Mouse (Mus musculus): ENCODE measurements at regions not wholly inside any gene's neighbourhood (a gene's known extent, or its start where the extent isn't known, plus 50 kb on each side); places are given as distances from the start of the nearest gene placed in this dataset.

GRCm38 (mm10) chr15:51502058-51502741 lies 2382.5 kb upstream of the Gm7489 start:
- Histone ChIP-seq H3K4me2 (replicated peaks; ENCODE audit: low read depth, low read length) (no peak overlapping the region), H3K9me3 (ENCODE audit: low read length) (no peaks in the 10 kb centered on the region), H3K27me3 (ENCODE audit: insufficient read depth, low read length) (no peaks in the 10 kb centered on the region), H3K9ac (replicated peaks; ENCODE audit: low read length) (no peak overlapping the region), H3K36me3 (ENCODE audit: insufficient read depth, low read length) (no peaks in the 10 kb centered on the region), H3K27ac (ENCODE audit: low read length) (no peak overlapping the region), H3K4me3 (ENCODE audit: low read length) (no peak overlapping the region), H3K4me1 (ENCODE audit: insufficient read depth, low read length) (no peaks in the 10 kb centered on the region)
- ATAC-seq (ENCODE audit: low FRiP score, low TSS enrichment), result no peak
- 66% methylated on average over 12 of the region's 12 CpGs for whole genome bisulfite sequencing

- no peak overlapping the region for H3K27ac ChIP-seq (ENCODE audit: low read length)
- WGBS, result 65% methylated on average over 10 of the region's 10 CpGs
Measured at GRCm38 (mm10) chr15:51502742-51503270, 2381.9 kb upstream of the Gm7489 start.

GRCm38 (mm10) chr15:51503341-51503740 lies 2381.4 kb upstream of the Gm7489 start:
- WGBS, result 24% methylated on average over 7 of the region's 8 CpGs
- Histone ChIP-seq H3K4me3 (ENCODE audit: low read length) (no peak overlapping the region), H3K9ac (replicated peaks; ENCODE audit: low read length) (no peak overlapping the region), H3K4me1 (ENCODE audit: insufficient read depth, low read length) (no peaks in the 10 kb centered on the region), H3K36me3 (ENCODE audit: insufficient read depth, low read length) (no peaks in the 10 kb centered on the region), H3K27me3 (ENCODE audit: insufficient read depth, low read length) (no peaks in the 10 kb centered on the region), H3K4me2 (replicated peaks; ENCODE audit: low read depth, low read length) (peak overlapping the region; percentile 23; the same call in 1 of the 2 replicates), H3K27ac (ENCODE audit: low read length) (no peak overlapping the region), H3K9me3 (ENCODE audit: low read length) (no peaks in the 10 kb centered on the region)
- ATAC-seq (ENCODE audit: low FRiP score, low TSS enrichment), result no peak

More at GRCm38 (mm10) chr15:51502742-51503270, 2381.9 kb upstream of the Gm7489 start:
- Histone ChIP-seq H3K27me3 (ENCODE audit: insufficient read depth, low read length) (no peaks in the 10 kb centered on the region), H3K4me1 (ENCODE audit: insufficient read depth, low read length) (no peaks in the 10 kb centered on the region), H3K4me2 (replicated peaks; ENCODE audit: low read depth, low read length) (no peak overlapping the region), H3K9ac (replicated peaks; ENCODE audit: low read length) (no peak overlapping the region), H3K4me3 (ENCODE audit: low read length) (no peak overlapping the region), H3K9me3 (ENCODE audit: low read length) (no peaks in the 10 kb centered on the region), H3K36me3 (ENCODE audit: insufficient read depth, low read length) (no peaks in the 10 kb centered on the region)
- no peak for ATAC-seq (ENCODE audit: low FRiP score, low TSS enrichment)

- Histone ChIP-seq H3K4me2 (replicated peaks; ENCODE audit: low read depth, low read length) (no peak overlapping the region), H3K4me1 (ENCODE audit: insufficient read depth, low read length) (no peaks in the 10 kb centered on the region), H3K4me3 (ENCODE audit: low read length) (no peak overlapping the region), H3K27me3 (ENCODE audit: insufficient read depth, low read length) (no peaks in the 10 kb centered on the region), H3K9me3 (ENCODE audit: low read length) (no peaks in the 10 kb centered on the region), H3K9ac (replicated peaks; ENCODE audit: low read length) (no peak overlapping the region), H3K36me3 (ENCODE audit: insufficient read depth, low read length) (no peaks in the 10 kb centered on the region), H3K27ac (ENCODE audit: low read length) (no peak overlapping the region)
- WGBS, result 84% methylated on average over 11 of the region's 11 CpGs
- no peak for ATAC-seq (ENCODE audit: low FRiP score, low TSS enrichment)
Measured at GRCm38 (mm10) chr15:51504016-51504760, 2380.5 kb upstream of the Gm7489 start.

- Histone ChIP-seq H3K36me3 (ENCODE audit: insufficient read depth, low read length) (no peaks in the 10 kb centered on the region), H3K4me1 (ENCODE audit: insufficient read depth, low read length) (no peaks in the 10 kb centered on the region), H3K27ac (ENCODE audit: low read length) (no peak overlapping the region), H3K9me3 (ENCODE audit: low read length) (no peaks in the 10 kb centered on the region), H3K4me3 (ENCODE audit: low read length) (no peak overlapping the region), H3K9ac (replicated peaks; ENCODE audit: low read length) (no peak overlapping the region), H3K27me3 (ENCODE audit: insufficient read depth, low read length) (no peaks in the 10 kb centered on the region), H3K4me2 (replicated peaks; ENCODE audit: low read depth, low read length) (no peak overlapping the region)
- no peak for ATAC-seq (ENCODE audit: low FRiP score, low TSS enrichment)
- WGBS, result 76% methylated on average over 5 of the region's 5 CpGs
Measured at GRCm38 (mm10) chr15:51504789-51505188, 2379.9 kb upstream of the Gm7489 start.

- Histone ChIP-seq H3K4me3 (ENCODE audit: low read length) (no peak overlapping the region), H3K36me3 (ENCODE audit: insufficient read depth, low read length) (no peaks in the 10 kb centered on the region), H3K4me2 (replicated peaks; ENCODE audit: low read depth, low read length) (no peak overlapping the region), H3K9me3 (ENCODE audit: low read length) (no peaks in the 10 kb centered on the region), H3K9ac (replicated peaks; ENCODE audit: low read length) (no peak overlapping the region), H3K27me3 (ENCODE audit: insufficient read depth, low read length) (no peaks in the 10 kb centered on the region), H3K27ac (ENCODE audit: low read length) (no peak overlapping the region), H3K4me1 (ENCODE audit: insufficient read depth, low read length) (no peaks in the 10 kb centered on the region)
- no peak for ATAC-seq (ENCODE audit: low FRiP score, low TSS enrichment)
- 96% methylated on average over 2 of the region's 2 CpGs for WGBS
Measured at GRCm38 (mm10) chr15:51507126-51507525, 2377.6 kb upstream of the Gm7489 start.

- Histone ChIP-seq H3K36me3 (ENCODE audit: insufficient read depth, low read length) (no peaks in the 10 kb centered on the region), H3K4me2 (replicated peaks; ENCODE audit: low read depth, low read length) (no peak overlapping the region), H3K9ac (replicated peaks; ENCODE audit: low read length) (no peak overlapping the region), H3K27ac (ENCODE audit: low read length) (no peak overlapping the region), H3K27me3 (ENCODE audit: insufficient read depth, low read length) (no peaks in the 10 kb centered on the region), H3K9me3 (ENCODE audit: low read length) (no peaks in the 10 kb centered on the region), H3K4me3 (ENCODE audit: low read length) (no peak overlapping the region), H3K4me1 (ENCODE audit: insufficient read depth, low read length) (no peaks in the 10 kb centered on the region)
- ATAC-seq (ENCODE audit: low FRiP score, low TSS enrichment), result no peak
- 35% methylated on average over 5 of the region's 5 CpGs for WGBS
Measured at GRCm38 (mm10) chr15:51511319-51511718, 2373.4 kb upstream of the Gm7489 start.

GRCm38 (mm10) chr15:51536317-51536716 lies 2348.4 kb upstream of the Gm7489 start:
- Histone ChIP-seq H3K36me3 (ENCODE audit: insufficient read depth, low read length) (no peaks in the 10 kb centered on the region), H3K9ac (replicated peaks; ENCODE audit: low read length) (no peak overlapping the region), H3K27ac (ENCODE audit: low read length) (no peak overlapping the region), H3K4me2 (replicated peaks; ENCODE audit: low read depth, low read length) (no peak overlapping the region), H3K4me3 (ENCODE audit: low read length) (no peak overlapping the region), H3K9me3 (ENCODE audit: low read length) (no peaks in the 10 kb centered on the region), H3K4me1 (ENCODE audit: insufficient read depth, low read length) (no peaks in the 10 kb centered on the region), H3K27me3 (ENCODE audit: insufficient read depth, low read length) (no peaks in the 10 kb centered on the region)
- 46% methylated on average over 5 of the region's 5 CpGs for WGBS
- no peak for ATAC-seq (ENCODE audit: low FRiP score, low TSS enrichment)

- ATAC-seq (ENCODE audit: low FRiP score, low TSS enrichment), result no peak
- Histone ChIP-seq H3K27me3 (ENCODE audit: insufficient read depth, low read length) (no peaks in the 10 kb centered on the region), H3K9ac (replicated peaks; ENCODE audit: low read length) (no peak overlapping the region), H3K4me1 (ENCODE audit: insufficient read depth, low read length) (no peaks in the 10 kb centered on the region), H3K4me3 (ENCODE audit: low read length) (no peak overlapping the region), H3K4me2 (replicated peaks; ENCODE audit: low read depth, low read length) (no peak overlapping the region), H3K36me3 (ENCODE audit: insufficient read depth, low read length) (no peaks in the 10 kb centered on the region), H3K27ac (ENCODE audit: low read length) (no peak overlapping the region), H3K9me3 (ENCODE audit: low read length) (no peaks in the 10 kb centered on the region)
- WGBS, result 86% methylated on average over 4 of the region's 4 CpGs
Measured at GRCm38 (mm10) chr15:51551216-51551775, 2333.4 kb upstream of the Gm7489 start.

GRCm38 (mm10) chr15:51558215-51558614 lies 2326.5 kb upstream of the Gm7489 start:
- no peak for ATAC-seq (ENCODE audit: low FRiP score, low TSS enrichment)
- H3K4me2 ChIP-seq (replicated peaks; ENCODE audit: low read depth, low read length), result no peak overlapping the region

More at GRCm38 (mm10) chr15:51558215-51558614, 2326.5 kb upstream of the Gm7489 start:
- H3K27ac ChIP-seq (ENCODE audit: low read length), result no peak overlapping the region
- H3K36me3 ChIP-seq (ENCODE audit: insufficient read depth, low read length), result no peaks in the 10 kb centered on the region
- H3K27me3 ChIP-seq (ENCODE audit: insufficient read depth, low read length), result no peaks in the 10 kb centered on the region
- no peaks in the 10 kb centered on the region for H3K4me1 ChIP-seq (ENCODE audit: insufficient read depth, low read length)
- no peak overlapping the region for H3K4me3 ChIP-seq (ENCODE audit: low read length)
- no peaks in the 10 kb centered on the region for H3K9me3 ChIP-seq (ENCODE audit: low read length)
- H3K9ac ChIP-seq (replicated peaks; ENCODE audit: low read length), result no peak overlapping the region

All from kidney, embryonic 16.5 days (tissue).